Mouse (Mus musculus): Measurements from ENCODE around the gene Nap1l2. TPM values are rescaled to one million over a fixed set of nuclear protein-coding genes. Genes with fewer than 3 reads are reported as not detected.
"Not testable (repeated sequence)": the region's sequence is repeated elsewhere in the genome, so short reads cannot be mapped to it uniquely, and the experiment has no call there.

Gene Nap1l2
- total RNA-seq, 1 experiment, result 2.4 TPM

DNA sequence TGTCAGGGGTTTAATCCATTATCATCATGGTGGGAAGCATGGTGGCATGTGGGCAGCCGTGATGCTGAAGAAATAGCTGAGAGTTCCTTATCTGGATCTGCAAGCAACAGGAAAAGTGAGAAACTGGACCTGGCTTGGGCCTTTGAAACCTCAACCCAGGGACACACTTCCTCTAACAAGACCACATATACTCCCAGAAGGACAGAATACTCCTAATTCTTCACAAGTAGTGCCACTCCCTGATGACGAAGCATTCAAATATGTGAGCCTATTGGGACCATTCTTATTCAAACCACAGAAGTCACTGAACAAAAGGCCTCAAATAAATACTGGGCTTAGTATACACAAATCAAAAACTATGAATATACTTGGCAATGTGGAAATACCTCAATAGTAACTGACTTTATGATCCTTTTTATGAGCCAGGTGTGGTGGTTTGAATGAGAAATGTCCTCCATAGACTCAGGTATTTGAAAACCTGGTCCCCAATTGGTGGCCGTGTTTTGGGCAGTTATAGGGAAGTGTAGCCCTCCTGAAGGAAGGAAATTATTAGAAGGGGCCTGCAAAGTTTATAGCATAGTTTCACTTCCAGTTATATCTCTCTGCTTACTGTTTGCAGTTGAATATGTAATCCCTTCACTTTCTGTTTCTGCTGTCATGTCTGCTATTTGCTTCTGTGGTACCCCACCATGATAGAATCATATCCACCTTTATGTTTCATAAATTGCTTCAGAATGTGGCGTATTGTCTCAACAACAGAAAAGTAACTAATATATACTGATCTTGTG, 6.5 kb downstream of the Nap1l2 start:
- H3K4me3 ChIP-seq (ENCODE audit: insufficient read depth in 1 of 2, low read depth in 1 of 2, low read length in 2 of 2, poor library complexity in 1 of 2, severe bottlenecking in 1 of 2), result no peak overlapping the region
- DNase-seq (ENCODE audit: low read depth, low spot score), result no peak
- in situ Hi-C loops (cut with MboI; ENCODE audit: low sequenced_read_pairs in 2 of 2, unreplicated experiment in 2 of 2), result no loop called here
- no peak overlapping the region for H3K27ac ChIP-seq (ENCODE audit: insufficient read depth, low read depth, low read length, poor library complexity, severe bottlenecking)
- no peaks in the 10 kb centered on the region for H3K4me1 ChIP-seq (ENCODE audit: control insufficient read depth in 2 of 2, insufficient read depth in 2 of 2, low read length in 2 of 2, poor library complexity in 1 of 2)
- TF ChIP-seq CHD2 (IDR thresholded peaks at IDR 0.05; ENCODE audit: low read depth, low read length) (no peak), ZC3H11A (IDR thresholded peaks at IDR 0.05; ENCODE audit: borderline replicate concordance, low read depth, low read length) (no peak), HCFC1 (IDR thresholded peaks at IDR 0.05; ENCODE audit: borderline replicate concordance, insufficient read depth, low read length) (no peak), ZNF384 (IDR thresholded peaks at IDR 0.05; ENCODE audit: low read depth, low read length) (no peak), MAFK (IDR thresholded peaks at IDR 0.05; ENCODE audit: insufficient read depth, low read depth, low read length) (no peak)
- no peak overlapping the region for H3K9ac ChIP-seq (ENCODE audit: insufficient read depth, low read depth, low read length, poor library complexity, severe bottlenecking)
- no peaks in the 10 kb centered on the region for H3K9me3 ChIP-seq (ENCODE audit: control insufficient read depth, insufficient read depth, low read depth, low read length)
- no peaks in the 10 kb centered on the region for H3K36me3 ChIP-seq (ENCODE audit: control insufficient read depth, insufficient read depth, low read length, poor library complexity, severe bottlenecking)

DNA sequence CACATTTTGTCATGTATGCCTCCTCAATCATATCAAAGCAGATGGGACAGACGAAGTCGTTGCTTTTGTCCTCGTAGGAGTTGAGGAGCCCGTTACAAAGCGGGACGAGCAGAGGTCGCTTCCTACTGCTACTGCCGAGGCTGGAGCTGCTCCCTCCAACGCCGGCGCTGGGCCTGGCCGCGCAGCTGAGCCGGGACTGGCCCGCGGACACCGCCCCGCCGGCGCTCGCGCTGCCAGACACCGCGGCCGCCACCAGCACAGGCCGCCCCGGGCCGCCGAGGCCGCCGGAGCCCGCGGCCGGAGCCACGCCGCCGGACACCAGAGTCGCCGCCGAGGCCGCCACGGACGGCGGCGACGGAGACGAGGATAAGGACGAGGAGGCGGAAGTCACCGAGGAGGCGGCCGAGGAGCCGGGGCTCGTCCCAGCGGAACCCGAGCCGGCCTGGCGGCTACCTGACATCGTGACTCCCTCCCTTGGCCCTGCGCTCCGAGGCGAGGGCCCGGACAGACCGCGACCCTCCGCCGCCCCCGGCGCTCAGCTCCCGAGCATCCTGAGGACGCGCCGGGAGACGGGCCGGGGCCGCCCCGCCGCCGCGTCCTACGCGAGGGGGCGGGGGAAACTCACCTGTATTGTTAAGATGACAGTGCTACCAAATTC, 21.4 kb downstream of the Nap1l2 start:
- H3K9ac ChIP-seq (ENCODE audit: insufficient read depth, low read depth, low read length, poor library complexity, severe bottlenecking); H3K4me1 ChIP-seq (ENCODE audit: control insufficient read depth in 2 of 2, insufficient read depth in 2 of 2, low read length in 2 of 2, poor library complexity in 1 of 2); in situ Hi-C loops (cut with MboI; ENCODE audit: low sequenced_read_pairs in 2 of 2, unreplicated experiment in 2 of 2); H3K27ac ChIP-seq (ENCODE audit: insufficient read depth, low read depth, low read length, poor library complexity, severe bottlenecking); H3K36me3 ChIP-seq (ENCODE audit: control insufficient read depth, insufficient read depth, low read length, poor library complexity, severe bottlenecking); H3K9me3 ChIP-seq (ENCODE audit: control insufficient read depth, insufficient read depth, low read depth, low read length); DNase-seq (ENCODE audit: low read depth, low spot score): not testable (repeated sequence)
- H3K4me3 ChIP-seq (ENCODE audit: insufficient read depth in 1 of 2, low read depth in 1 of 2, low read length in 2 of 2, poor library complexity in 1 of 2, severe bottlenecking in 1 of 2), result peak overlapping the region in 1 of 2 experiments; percentile 34; a peak in 2 of 4 replicates

DNA sequence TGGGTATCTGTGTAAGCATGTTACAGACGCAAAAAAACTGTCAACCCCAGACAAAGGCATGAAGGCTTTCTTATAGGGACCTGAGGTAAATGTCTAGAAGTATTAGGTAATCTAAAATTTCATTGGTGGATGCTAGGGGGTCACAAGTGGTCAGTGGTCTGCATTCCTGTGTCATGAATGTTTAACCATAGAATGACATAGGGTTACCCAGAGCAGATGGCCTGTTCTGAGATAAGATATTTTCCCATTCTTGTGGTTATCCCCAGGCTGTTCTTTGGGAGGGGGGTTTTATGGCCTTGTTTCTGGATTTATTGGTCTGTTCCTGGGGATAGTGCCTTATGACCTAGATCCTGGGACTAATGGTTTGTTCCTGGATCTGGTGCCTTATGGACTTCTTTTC, 30.3 kb downstream of the Nap1l2 start:
- Histone ChIP-seq H3K36me3 (ENCODE audit: control insufficient read depth, insufficient read depth, low read length, poor library complexity, severe bottlenecking) (no peaks in the 10 kb centered on the region), H3K4me1 (ENCODE audit: control insufficient read depth in 2 of 2, insufficient read depth in 2 of 2, low read length in 2 of 2, poor library complexity in 1 of 2) (no peaks in the 10 kb centered on the region), H3K9ac (ENCODE audit: insufficient read depth, low read depth, low read length, poor library complexity, severe bottlenecking) (no peak overlapping the region), H3K9me3 (ENCODE audit: control insufficient read depth, insufficient read depth, low read depth, low read length) (no peaks in the 10 kb centered on the region), H3K4me3 (ENCODE audit: insufficient read depth in 1 of 2, low read depth in 1 of 2, low read length in 2 of 2, poor library complexity in 1 of 2, severe bottlenecking in 1 of 2) (no peak overlapping the region), H3K27ac (ENCODE audit: insufficient read depth, low read depth, low read length, poor library complexity, severe bottlenecking) (no peak overlapping the region)
- no peak for DNase-seq (ENCODE audit: low read depth, low spot score)
- no peak for TF ChIP-seq HCFC1 (IDR thresholded peaks at IDR 0.05; ENCODE audit: borderline replicate concordance, insufficient read depth, low read length)
- in situ Hi-C loops (cut with MboI; ENCODE audit: low sequenced_read_pairs in 2 of 2, unreplicated experiment in 2 of 2), result no loop called here

DNA sequence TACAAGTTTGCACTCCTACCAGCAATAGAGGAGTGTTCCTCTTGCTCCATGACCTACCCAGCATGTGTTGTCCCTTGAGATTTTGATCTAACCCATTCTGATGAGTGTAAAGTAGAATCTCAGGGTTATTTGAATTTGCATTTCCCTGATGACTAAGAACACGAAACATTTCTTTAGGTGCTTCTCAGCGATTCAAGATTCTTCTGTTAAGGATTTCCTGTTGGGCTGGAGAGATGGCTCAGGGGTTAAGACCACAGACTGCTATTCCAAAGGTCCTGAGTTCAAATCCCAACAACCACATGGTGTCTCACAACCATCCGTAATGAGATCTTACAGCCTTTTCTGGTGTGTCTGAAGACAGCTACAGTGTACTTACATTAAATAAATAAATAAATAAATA, 47.9 kb downstream of the Nap1l2 start:
- in situ Hi-C loops (cut with MboI; ENCODE audit: low sequenced_read_pairs in 2 of 2, unreplicated experiment in 2 of 2), result no loop called here
- no peak for TF ChIP-seq MAFK (IDR thresholded peaks at IDR 0.05; ENCODE audit: insufficient read depth, low read depth, low read length)
- TF ChIP-seq CHD2 (IDR thresholded peaks at IDR 0.05; ENCODE audit: low read depth, low read length), result no peak
- TF ChIP-seq ZC3H11A (IDR thresholded peaks at IDR 0.05; ENCODE audit: borderline replicate concordance, low read depth, low read length), result no peak
- TF ChIP-seq ZNF384 (IDR thresholded peaks at IDR 0.05; ENCODE audit: low read depth, low read length), result no peak
- TF ChIP-seq HCFC1 (IDR thresholded peaks at IDR 0.05; ENCODE audit: borderline replicate concordance, insufficient read depth, low read length), result no peak
- H3K36me3 ChIP-seq (ENCODE audit: control insufficient read depth, insufficient read depth, low read length, poor library complexity, severe bottlenecking), result no peaks in the 10 kb centered on the region

More for the DNA sequence above, 47.9 kb downstream of the Nap1l2 start:
- Histone ChIP-seq H3K4me3 (ENCODE audit: insufficient read depth in 1 of 2, low read depth in 1 of 2, low read length in 2 of 2, poor library complexity in 1 of 2, severe bottlenecking in 1 of 2) (no peak overlapping the region), H3K9me3 (ENCODE audit: control insufficient read depth, insufficient read depth, low read depth, low read length) (no peaks in the 10 kb centered on the region), H3K4me1 (ENCODE audit: control insufficient read depth in 2 of 2, insufficient read depth in 2 of 2, low read length in 2 of 2, poor library complexity in 1 of 2) (no peaks in the 10 kb centered on the region), H3K27ac (ENCODE audit: insufficient read depth, low read depth, low read length, poor library complexity, severe bottlenecking) (no peak overlapping the region), H3K9ac (ENCODE audit: insufficient read depth, low read depth, low read length, poor library complexity, severe bottlenecking) (no peak overlapping the region)
- no peak for DNase-seq (ENCODE audit: low read depth, low spot score)

Other genes starting within 250 kb of the Nap1l2 start
- 0.31 and 0.32 TPM in 2 replicates for gene Cdx4, start 134.8 kb upstream of the Nap1l2 start, total RNA-seq (2012; rRNA removed)
- gene Chic1, start 169.8 kb upstream of the Nap1l2 start, total RNA-seq (2012; rRNA removed), result 10.8 and 13.2 TPM in 2 replicates
- 3.0 and 4.3 TPM in 2 replicates for gene Tsx, start 227.8 kb upstream of the Nap1l2 start, total RNA-seq (2012; rRNA removed)
- not detected in 2 replicates for gene Gm26992, start 235.4 kb upstream of the Nap1l2 start, total RNA-seq (2012; rRNA removed)